Mouse (Mus musculus) heart, adult 8-10 months (tissue): ENCODE measurements around the gene Mapk8. TPM values are rescaled to one million over a fixed set of nuclear protein-coding genes. Genes with fewer than 3 reads are reported as not detected.
"Not testable (repeated sequence)": the region's sequence is repeated elsewhere in the genome, so short reads cannot be mapped to it uniquely, and the experiment has no call there.

ENCODE experiments used
- DNase-seq: peaks from one replicate; pipeline ENCODE4 v3.0.0; 2022; ENCODE audit warnings: low spot score
- total RNA-seq, 4 experiments: library from RNA; stranded (reverse); gene quantifications; 2 replicates each; pipeline ENCODE4 v1.2.4; 2022

Mapk8 gene
- total RNA-seq: 10 to 100 TPM; 21.7 to 27.6 (median 23.0) TPM

GRCm38 (mm10) chr14:33447027-33447569 lies at the start of gene Mapk8:
Gene Mapk8, minus strand, starts transcription at chr14:33447158.
- peak; percentile 94 for DNase-seq

DNA sequence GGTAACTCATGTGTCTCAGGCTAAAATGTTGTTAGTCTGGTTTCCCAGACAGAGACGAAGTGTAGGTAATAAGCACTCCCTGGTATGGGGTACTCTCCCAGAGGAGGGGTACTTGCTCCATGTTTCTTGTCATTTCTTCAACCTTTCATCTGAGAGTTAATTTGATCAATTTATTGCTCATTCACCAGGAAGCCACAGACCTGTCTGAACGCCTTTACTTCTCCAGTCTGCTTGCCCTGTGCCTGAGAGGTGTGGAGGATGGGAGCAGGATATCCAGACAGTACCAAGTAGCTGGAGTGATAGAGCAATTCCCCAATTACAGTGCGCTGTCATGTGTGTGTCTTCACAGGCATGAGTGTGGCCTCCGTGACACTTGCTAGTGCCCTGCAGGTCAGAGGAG lies 48.3 kb upstream of the Mapk8 start:
- no peak for DNase-seq

GRCm38 (mm10) chr14:33487805-33488550 lies 41.0 kb upstream of the Mapk8 start:
- no peak for DNase-seq

GRCm38 (mm10) chr14:33481991-33482390 lies 35.0 kb upstream of the Mapk8 start:
- no peak for DNase-seq

DNA sequence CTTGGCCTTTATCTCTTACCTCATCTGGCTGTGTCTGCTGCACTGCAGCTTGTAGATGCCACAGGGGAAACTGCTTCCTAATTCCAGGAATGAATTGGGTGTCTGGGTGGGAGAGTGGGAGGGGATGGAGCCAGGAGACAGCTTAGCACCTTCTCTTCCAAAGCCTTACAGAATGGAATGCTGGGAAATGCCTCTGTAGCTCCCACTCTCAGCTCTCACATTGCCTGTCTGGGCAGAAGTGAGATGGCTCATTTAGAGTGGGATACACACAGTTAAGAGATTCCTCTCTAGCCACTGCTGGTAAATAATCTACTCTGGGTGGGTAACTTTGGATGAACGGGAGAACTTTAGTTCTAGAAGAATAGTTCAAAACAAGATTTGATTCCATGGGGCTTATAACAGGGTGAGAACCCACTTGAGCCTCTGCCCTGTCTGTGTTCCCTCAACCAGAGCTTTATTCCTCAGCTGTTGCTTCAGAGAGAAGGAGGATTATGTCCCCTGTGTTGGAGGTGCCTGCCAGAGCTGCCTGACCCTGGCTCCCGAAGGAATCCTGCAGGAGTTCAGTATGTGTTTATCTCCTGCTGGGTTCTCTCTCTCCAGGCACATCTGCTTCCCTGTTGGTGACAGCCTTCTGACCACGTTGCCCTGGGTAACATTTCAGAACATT lies 29.3 kb upstream of the Mapk8 start:
- DNase-seq: no peak

- DNase-seq: no peak
Observed at GRCm38 (mm10) chr14:33474461-33474860, 27.5 kb upstream of the Mapk8 start.

GRCm38 (mm10) chr14:33471331-33471730 lies 24.4 kb upstream of the Mapk8 start, which contains the start of gene Frmpd2:
Gene Frmpd2, plus strand, starts transcription at chr14:33471696.
- no peak for DNase-seq

DNA sequence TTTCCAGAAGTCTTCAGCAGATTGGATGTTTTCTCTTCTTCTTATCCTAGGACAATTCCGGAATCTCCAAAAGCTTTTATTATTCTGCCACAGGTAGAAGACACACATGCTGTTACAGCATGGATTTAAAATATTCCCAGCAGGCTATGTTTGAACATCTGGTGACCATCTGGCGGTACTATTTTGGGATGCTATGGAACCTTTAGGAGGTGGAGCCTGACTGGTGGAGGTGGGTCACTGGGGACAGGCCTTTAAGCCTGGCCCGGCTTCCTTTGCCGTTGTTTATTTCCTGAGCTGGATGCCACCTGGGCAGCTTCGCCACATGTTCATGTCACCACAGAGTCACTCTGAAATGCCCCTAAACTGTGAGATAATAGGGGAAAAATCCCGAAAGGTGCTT lies 20.8 kb upstream of the Mapk8 start:
- DNase-seq: no peak

- no peak for DNase-seq
Observed at GRCm38 (mm10) chr14:33463658-33464057, 16.7 kb upstream of the Mapk8 start.

DNA sequence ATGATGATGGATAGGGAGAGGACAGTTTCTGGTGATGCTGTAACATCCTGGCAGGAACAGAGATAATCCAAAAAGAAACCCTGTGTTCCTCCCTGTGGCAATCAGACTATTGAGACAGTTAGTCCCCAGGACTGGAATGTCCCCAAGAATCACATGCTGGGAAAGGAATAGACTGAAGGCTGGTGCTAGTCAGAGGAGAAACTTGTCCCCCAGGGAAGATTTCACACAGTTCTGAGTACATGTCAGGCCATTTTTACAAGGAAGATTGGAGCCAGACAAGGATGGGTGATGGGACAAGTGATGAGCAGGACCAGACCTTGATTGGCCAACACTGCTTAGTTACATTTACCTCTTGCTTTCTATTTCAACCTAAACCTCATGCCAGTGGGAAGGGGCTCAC lies 3.4 kb upstream of the Mapk8 start:
- DNase-seq: no peak

DNA sequence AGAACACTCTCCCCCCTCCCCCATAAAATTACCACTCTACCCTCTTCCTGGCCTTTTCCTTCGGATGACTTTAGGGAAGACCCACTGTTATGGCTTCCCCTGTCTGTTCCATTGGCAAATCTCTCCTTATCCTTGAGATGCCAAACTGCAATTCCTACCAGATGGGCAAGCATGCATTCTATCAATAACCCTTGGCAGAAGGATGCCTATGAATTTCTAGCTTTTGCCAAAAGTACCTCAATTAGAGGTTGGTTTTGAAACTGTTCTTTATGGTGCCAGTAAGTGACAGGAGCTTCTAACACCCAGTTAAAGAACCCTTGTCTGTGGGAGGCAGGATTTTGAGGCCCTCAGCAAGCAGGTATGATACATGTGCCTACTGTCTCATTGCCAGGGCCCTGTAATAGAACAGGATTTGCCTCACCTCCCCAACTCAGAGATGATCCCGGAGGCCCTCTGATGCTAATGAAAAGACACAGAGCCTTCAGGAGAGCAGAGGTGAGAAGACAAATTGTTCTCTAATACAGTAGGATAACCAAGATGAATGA lies 2.4 kb upstream of the Mapk8 start:
- no peak for DNase-seq

GRCm38 (mm10) chr14:33448276-33448675 lies 1.3 kb upstream of the Mapk8 start:
- DNase-seq: no peak

GRCm38 (mm10) chr14:33446561-33447023 lies 366 bp downstream of the Mapk8 start:
- no peak for DNase-seq

DNA sequence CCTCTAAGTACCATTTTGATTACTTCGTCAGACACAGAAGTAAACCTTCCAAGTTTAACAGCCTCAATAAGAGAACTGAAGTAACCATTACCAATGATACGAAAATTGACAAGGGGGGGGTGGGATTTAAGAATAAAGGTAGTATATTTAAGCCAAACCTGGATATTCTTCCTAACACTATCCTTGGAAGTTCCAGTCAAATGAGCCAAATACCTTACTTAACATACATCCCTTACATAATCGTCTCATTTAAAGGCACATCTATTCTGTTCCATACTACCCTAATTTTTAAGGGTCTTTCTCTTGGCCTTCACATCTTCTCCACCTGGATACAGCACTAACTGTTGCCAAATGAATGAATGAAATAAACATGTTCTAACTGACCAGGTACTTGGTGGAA lies 996 bp downstream of the Mapk8 start:
- no peak for DNase-seq

- DNase-seq: no peak
Observed at GRCm38 (mm10) chr14:33443780-33444179, 3.2 kb downstream of the Mapk8 start.

DNA sequence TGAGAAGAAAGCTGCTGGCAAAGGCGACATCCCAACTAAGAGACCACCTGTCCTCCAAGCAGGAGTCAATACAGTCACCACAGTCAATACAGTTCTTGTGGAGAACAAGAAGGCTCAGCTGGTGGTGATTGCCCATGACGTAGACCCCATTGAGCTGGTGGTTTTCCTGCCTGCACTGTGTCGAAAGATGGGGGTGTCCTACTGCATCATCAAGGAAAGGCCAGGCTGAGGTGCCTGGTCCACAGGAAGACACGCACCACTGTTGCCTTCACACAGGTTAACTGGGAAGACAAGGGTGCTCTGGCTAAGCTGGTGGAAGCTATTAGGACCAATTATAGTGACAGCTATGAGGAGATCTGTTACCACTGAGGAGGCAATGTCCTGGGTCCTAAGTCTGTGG lies 14.5 kb downstream of the Mapk8 start:
- not testable (repeated sequence) for DNase-seq

DNA sequence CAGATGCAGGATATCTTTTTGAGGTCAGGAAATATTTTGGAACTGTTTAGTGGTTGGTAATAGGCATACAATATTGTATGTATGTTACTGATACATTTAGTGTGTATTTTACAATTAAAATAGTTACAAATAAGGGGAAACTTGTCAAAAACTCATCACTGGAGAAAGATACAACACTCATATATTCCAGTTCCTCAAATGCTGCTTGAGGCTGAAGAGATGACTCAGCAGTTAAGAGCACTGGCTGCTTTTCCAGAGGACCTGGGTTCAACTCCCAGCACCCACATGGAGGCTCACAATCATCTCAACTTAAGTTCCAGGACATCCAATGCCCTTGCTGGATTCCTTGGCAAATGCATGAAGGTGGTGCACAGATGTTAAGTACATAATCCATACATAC lies 22.8 kb downstream of the Mapk8 start:
- DNase-seq: no peak

- DNase-seq: no peak
Observed at GRCm38 (mm10) chr14:33423003-33423402, 24.0 kb downstream of the Mapk8 start.

DNA sequence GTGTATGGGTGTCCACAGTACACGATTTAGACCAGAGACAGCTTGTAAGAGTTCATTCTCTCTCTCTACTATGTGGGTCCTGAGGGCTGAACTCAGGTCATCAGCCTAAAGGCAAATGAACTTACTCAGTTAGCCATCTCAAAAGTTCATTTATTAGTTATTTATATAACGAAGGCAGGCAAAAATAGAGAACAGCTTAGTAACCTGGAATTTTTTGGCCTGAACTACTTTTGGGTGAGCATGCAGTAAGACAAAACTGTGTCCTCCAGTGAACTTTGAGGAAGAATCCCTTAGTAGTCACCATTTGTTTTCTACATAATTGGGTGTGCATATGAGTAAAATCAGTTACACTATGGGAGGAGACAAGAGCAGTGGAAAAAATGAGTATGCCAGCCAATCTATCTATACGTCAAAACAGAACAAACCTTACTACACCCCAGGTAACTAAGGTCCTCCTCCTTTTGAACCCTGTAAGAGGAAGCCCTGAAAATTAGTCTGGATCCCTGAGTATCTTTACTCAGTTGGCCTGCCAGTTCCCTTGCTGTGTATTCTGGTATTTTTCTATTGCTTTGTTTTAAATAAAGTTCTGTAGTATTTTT lies 28.5 kb downstream of the Mapk8 start:
- no peak for DNase-seq

DNA sequence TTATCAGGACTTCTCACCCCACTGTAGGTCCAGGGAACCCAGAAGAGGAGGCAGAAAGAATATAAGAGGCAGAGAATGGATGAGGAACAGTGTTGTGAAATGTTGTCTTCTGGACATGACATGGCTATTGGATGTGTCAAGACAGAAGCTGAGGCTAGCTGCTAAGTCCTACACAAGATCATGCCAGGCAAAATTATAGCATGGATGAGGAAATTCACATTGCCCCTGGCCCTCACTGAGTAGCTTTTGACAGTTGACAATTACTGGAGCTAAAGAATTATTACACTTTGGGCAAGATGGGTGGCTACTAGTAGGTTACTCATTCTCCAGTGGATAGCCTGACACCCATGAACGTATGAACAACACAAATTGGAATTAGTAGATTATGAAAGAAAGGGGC lies 31.2 kb downstream of the Mapk8 start:
- DNase-seq: no peak

DNA sequence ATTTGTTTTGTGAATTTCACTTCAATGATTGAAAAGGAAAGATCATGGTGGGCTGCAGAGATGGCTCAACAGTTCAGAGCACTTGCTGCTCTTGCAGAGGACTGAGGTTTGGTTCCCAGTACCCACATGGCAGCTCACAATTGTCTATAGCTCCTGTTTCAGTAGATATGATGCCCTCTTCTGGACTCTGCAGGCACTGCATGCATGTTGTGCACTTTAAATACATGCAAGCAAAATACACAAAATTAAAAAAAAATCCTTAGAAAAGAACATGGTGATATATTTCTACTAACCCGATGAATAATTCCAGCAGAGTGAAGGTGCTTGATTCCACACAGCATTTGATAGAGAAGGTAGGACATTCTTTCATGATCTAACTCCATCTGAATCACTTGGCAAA lies 44.6 kb downstream of the Mapk8 start:
- DNase-seq: no peak

DNA sequence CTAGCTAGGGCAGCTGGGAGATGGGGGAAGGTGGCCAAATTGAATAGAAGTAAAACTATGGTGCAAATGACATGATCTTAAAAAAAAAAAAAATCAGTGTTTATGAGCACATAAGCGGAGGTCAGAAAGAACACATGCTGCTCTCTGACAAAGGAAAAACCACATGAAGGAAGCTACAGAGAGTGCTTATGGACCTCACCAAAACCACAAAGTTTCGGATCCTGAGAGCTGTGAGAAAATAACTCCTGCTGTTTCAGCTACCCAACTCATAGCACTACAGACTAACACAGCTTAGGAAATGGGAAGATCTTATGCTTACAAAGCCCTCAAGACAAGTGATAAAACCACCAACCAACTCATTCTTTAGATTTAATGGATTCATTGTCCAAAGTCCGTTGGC lies 46.9 kb downstream of the Mapk8 start:
- DNase-seq: no peak
